Mouse (Mus musculus) brain, adult 2 months (tissue): ENCODE results near the gene Numbl.
"Not testable (repeated sequence)": the region's sequence is repeated elsewhere in the genome, so short reads cannot be mapped to it uniquely, and the experiment has no call there.

Experiments used
- DNase-seq: peaks from one replicate; pipeline ENCODE4 v3.0.0; 2011; ENCODE audit warnings: low read depth, low spot score

The Numbl gene

DNA sequence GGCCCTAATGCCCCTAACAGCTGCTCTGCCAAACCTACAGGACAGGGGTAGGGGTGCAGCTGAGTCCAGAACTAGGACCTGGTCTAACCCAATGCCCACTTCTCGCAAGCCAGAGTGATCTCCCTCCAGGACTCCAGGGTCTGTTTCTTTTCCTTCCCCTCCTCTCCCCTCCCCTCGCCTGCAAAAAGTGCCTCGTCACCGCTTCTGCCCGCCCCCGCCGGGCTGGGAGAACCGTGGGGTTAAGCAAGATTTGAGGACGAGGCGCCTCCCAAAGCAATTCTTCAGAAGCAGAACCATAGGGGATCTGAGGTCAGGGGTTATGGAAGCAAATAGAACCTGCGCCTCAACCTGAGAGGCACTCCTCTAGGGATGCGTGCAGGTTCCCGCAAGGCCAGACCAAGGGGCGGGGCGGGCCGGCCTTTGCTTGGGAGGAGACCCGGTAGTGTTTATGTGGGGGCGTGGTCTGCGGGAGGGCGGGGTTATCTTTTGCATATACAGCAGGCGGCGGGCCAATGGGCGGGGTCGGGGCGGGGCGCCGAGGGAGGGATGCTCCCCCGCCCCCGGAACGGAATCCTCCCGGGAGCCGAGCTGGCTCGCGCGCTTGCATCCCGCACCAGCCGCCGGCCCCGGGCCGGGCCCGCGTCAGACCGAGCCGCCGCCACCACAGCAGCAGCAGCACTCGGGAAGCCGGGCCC, at the start of gene Numbl:
TSS of gene Numbl (plus strand) at position 229 of the 695 bp plus-strand sequence.
- peak; percentile 96 for DNase-seq

DNA sequence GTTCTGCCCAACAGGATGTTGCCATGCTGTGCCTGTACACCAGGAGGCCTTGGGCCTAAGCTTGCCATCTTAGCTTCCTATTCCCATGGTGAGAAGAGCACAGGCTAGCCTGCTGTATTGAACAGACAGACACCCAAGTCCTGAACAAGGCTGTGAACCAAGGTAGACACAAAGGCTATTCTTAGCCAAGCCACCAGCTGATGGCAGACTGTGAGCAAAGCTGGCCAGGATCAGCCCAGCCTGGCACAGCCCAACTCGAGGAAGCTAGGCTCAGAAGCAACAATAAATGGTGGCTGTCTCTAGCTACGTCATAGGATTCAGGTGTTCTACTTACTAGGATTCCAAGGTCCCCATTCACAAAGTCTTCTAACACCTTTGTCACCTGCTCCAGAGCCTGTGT, 45.6 kb upstream of the Numbl start:
- DNase-seq = no peak

DNA sequence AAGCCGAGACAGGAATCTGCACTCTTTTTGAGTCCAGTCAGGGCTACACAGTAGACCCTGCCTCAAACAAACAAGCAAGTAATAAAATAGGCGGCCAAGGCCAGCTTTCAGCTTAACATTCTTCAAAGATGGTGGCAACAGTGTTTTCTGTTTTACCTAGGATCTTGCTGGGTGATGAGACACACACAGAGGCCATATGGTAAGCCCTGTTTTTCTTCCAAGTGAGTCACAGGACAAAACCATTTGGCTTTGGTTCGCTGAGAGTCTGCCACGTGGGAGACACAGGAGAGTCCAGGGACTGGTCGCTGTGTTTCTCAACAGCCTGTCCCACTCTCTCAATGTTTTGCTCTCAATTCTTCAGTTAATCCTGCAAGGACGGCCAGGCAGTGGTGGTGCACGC, 39.6 kb upstream of the Numbl start:
- DNase-seq = peak; percentile 94

DNA sequence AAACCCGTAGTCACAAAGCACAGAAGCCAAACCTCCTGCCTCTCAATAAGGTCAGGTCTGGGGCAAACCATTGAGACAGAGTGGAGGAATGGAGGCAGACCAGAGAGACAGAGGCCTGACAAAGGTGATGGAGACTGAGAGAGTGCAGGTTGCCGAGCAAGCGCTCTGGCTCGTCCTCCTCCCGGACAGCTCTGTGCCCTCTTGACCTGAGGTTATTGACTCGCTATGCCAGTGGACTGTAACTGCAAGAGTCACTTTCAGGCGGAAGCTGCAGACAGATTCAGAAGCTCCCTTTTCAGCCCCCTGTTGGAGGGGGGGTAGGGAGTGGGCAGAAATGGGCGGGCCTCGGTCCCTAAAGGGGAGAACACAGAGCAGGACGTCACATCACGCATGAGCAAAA, 38.3 kb upstream of the Numbl start:
- no peak for DNase-seq

DNA sequence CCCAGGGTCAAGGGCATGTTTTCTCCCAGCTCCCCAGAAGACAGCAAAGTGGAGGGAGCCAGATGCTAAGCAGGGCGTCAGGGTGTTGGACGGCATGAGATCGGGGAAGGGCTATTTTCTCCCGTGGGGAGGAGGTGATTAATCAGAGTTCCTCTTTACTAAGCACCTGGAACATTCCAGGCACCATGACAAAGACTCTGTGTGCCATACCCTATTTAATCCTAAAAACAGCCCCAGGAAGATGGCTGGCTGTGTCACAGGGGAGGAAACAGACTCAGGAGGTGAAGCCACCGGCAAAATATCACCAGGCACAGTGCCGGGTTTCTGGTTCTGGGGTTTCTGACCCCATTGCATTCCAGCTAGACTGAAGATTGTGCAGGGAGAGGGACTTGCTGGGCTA, 36.3 kb upstream of the Numbl start:
- DNase-seq = no peak

DNA sequence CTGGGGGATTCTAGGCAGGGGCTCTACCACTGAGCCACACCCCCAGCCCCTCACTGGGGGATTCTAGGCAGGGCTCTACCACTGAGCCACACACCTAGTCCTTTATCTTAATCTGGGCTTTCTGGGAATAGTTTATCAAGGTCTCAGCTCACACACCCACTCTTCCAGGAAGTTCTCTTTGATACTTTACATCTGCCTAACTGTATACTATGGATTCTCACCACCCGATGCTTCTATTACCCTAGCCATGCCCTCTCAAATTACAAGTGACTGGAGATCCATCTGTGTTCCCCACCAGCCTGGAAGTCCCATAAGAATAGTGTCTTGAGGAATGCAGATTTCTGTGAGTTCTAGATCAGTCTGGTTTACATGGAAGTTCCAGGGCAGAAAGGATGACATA, 35.7 kb upstream of the Numbl start:
- no peak for DNase-seq

DNA sequence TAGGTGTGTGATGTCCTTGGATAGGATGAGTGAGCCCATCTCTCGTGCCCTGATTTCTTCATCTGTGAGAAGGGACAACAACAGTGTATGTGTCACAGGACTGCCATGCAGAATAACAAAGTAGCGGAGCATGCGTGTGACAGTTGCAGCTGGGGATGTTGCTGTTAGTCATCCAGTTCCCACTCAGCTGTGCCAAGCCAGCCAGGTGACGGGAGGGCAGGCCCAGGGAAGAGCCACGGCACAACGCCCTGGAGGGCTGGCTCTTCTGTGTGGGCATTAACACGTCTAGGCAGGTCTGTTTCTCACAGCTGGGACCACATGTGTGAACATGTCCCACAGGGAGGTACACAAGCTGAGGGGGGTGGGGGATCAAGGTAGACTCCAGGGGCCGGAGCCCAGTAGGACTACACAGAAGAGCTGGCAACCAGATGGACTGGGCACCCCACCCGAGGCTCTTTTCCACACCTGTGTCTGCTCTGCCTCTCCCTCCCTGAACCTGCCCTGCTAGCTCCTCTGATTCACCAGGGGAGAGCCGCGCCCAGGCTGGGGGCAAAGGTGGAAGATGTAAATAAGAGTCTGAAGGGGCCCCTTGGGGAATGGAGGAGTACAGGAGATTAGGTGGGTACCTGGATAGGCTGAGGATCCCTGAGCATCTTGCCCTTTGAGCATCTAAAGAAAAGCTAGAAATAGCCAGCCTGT, 33.2 kb upstream of the Numbl start:
- peak; percentile 84 for DNase-seq

DNA sequence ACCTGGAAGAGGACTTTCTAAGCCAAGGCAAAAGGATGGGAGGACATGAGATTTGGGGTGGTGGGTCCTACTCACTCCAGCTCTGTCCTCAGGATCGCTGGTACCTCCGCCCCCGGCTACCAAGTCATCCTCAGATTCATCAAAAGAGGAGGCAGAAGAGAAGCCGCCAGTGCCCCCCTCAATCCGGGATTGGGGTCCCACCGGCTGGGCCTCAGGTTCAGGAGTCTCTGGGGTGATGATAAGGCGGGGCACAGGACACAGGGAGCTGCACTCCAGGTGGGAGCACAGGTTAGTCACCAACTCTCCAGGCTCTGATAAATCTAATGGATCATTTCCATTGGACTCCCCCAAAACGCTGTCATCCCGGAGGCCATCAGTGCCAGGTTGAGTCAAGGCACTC, 31.0 kb upstream of the Numbl start:
- no peak for DNase-seq

DNA sequence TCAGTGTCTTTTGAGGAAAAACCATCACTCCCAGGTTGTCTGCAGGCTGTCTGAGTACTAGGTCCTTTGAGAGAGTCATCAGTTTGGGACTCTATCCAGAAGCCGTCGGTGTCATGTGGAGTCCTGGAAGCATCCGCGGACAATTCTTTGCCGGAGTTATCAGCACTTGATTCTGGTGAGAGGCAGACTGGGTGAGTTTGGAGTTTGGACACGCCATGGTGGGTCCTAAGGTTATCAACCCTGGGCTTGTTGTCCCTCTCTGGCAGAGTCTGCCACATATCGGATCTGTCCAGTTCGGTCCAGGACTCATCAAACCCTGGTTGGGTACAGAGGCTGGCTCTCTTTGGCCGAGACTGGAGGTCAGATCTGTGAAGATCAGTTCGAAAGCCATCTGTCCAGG, 30.6 kb upstream of the Numbl start:
- DNase-seq = peak; percentile 69

DNA sequence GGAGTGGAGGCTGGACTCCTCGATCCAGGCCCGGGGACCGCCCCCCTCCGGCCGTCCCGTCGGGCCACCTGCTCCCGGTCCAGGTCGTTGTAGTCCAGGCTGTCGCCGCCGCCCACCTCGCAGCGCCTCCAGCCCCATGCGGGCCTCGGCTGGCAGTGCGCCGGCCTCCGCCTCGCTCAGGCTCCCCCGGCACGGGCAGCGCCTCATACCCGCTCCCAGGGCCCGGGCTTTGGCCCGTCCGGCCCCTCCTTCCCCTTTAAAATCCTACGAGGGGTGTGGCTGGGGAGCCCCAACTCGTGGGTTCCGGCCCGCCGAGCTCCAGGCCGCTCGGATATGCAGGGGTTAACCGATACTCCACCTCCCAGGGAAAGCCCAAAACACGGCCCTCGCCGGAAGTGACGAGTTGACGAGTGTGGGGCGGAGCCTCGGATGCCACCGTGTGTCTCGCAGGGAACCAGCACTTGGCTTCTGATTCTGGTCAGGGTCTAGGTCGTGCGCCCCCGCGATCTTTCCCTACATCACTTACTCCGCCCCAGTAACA, 29.9 kb upstream of the Numbl start, which contains the start of gene Itpkc:
TSS of gene Itpkc (minus strand) at position 381 of the 541 bp plus-strand sequence.
- peak; percentile 98 for DNase-seq

DNA sequence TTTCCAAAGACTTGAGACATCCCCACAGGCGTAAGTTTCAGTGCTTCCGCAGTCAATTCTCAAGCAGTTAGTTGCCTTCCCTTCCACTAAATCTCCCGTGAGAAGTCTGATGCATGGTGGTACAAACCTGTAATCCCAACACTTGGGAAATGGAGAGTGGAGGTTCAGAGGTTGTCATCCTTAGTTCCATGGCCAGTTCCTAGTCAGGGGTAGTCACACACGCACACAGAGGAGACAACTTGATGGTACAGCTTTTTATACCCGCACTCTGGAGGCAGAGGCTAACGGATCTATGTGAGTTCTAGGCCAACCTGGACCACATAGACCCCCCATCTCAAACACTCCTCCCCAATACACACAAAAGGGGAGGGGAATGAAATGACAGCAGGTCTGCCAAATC, 29.4 kb upstream of the Numbl start:
- no peak for DNase-seq

DNA sequence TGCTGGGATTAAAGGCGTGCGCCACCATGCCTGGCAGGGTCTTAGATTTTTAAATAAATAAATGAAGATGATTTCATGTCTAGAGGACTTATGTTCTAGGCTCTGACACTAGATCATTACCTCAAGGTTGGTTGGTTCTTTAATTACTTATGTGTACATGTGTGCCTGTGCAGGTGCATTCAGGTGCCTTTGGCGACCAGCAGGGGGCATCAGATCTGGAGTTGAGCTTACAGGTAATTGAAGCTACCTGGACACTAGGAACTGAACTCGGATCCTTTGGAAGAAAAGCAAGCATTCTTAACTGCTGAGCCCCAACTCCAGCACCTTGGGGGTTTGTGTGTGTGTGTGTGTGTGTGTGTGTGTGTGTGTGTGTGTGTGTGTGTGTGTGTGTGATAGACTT, 27.5 kb upstream of the Numbl start:
- DNase-seq = peak; percentile 31

DNA sequence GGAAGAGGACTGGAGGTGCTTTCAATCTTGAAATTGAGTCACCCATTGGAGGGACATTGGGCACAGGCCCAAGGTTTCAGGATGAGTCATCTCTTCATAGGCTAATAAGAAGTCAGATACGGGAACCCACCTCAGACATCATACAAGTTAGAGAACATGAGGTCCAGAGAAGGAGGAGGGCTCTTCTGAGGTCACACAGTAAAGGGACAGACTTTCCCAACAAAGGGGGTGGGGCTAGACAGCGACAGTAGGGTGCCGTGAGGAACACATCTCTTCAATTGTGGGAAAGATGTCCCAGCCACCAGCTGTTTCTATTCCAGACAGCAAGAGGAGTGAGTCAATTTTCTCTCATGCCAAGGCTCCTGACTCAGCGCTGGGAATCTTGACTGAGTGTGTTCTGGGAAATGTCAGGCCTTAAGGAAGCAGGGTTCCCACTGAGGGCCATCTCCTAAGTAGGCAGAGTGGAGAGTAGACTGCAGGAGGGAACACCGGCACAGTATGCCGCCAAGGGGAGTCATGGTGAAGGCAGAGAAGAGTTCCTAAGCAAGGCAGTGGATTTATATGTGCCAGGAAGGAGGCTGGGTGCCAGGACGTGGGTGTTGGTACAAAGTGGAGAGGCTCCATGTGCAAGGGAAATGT, 26.4 kb upstream of the Numbl start:
- peak; percentile 95 for DNase-seq

DNA sequence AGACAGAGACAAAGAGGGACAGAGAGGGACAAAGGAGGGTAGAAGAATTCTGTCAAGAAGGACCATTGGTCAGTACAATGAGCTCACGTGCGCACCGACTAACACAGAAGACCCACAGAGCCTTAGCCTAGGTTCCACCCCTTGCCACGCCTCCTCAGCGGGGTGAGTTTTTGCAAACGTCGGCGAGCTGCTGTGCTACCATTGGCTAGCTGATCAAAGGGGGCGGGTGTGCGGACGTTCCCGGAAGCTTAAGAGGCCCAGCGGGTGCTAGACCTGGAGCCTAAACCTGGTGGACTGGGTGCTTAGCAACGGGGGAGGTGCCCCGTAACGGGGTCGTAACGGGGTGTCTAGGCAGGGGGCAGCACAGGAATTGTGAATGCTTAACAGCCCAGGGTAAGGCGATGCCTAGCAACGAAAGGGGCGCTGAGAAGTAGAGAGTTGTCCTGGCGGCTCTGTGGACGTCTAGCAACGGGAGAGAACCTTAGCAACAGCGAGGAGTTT, 25.4 kb upstream of the Numbl start, which contains the start of gene Coq8b:
TSS of gene Coq8b (plus strand) at position 243 of the 501 bp plus-strand sequence.
- peak; percentile 98 for DNase-seq

DNA sequence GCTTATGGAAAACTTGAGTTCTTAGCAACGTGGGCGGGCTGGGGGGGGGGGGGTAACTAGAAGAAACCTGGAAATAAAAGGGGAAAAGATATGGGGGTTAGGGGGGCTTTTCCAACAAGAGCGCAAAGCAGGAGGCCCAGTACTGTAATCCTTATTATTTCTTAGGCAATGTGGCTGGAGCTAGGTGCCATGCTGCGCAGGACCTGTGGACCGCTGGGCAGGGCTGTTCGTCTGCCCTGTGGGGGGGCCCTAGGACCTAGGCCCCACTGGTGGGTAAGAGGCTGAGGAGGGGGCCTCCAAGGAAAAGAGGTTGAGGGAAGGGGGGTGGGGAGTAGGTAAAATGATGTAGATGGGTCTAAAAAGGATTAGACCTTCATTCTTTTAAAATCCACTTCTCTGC, 24.9 kb upstream of the Numbl start:
- DNase-seq = no peak

DNA sequence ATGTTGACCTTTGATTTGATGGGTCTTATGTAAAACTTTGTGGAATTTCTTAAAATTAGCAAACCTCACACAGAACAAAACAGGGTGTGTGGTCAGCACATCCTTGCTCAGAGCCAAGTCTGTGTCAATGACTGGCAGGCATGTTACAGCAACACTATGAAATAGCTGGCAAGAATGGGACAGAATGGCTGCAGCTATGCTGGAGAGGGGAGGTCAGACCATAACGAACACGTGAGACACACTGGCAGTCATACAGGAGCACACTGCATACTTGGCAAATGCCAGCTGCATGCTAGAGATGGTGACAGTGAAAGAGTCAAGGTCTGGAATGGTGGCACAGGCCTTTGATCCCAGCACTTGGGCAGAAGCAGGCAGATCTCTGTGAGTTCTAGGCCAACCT, 22.5 kb upstream of the Numbl start:
- DNase-seq = no peak

DNA sequence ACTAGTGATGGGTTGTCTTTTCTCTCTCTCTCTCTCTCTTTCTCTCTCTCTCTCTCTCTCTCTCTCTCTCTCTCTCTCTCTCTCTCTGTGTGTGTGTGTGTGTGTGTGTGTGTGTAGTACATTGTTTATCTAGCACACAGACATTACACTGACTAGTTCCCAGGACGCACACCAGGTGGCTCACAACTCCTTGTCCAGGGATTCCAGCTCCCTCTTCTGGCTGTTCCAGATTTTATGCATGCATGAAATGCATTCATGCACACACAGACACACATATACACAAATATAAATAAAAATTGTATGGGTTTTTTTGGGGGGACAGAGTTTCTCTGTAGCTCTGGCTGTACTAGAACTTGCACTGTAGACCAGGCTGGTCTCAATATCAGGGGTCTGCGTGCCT, 20.7 kb upstream of the Numbl start:
- DNase-seq = no peak

DNA sequence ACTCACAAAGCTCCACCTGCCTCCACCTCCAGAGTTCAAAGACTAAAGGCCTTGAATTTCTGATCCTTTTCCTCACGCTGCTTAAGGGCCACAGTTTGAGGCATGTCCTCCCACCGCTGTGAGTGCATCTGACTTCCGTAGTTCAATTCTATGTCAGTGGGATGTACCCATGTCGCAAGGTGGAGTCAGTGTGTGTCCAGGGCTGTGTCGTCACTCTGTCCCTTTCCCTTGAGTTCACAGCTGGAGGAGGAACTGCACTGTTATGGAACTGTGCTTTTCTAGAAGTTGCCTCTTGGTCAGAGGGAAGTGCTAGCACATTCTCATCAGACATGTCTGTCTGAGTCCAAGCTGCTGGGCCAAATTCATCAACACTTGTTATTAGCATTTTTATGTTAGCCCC, 19.7 kb upstream of the Numbl start:
- DNase-seq = no peak

DNA sequence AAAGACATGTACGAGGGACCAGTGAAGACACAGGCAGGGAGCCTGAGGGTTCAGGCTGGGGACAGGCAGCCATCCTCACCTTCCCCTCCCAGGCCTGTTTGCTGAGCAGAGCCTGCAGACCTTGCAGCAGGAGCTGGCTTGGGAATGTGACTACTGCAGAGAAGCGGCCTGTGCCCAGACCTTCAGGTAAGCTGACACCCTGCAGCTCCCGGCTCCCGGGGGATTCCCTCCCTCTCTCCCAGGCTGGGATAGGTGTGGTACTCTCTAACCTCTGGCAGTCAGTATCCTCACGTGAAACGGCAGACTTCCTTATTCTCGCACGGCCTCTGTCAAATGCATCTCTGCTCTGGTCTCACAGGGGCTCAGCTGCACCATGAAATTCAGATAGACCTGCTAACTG, 15.0 kb upstream of the Numbl start:
- DNase-seq = no peak

DNA sequence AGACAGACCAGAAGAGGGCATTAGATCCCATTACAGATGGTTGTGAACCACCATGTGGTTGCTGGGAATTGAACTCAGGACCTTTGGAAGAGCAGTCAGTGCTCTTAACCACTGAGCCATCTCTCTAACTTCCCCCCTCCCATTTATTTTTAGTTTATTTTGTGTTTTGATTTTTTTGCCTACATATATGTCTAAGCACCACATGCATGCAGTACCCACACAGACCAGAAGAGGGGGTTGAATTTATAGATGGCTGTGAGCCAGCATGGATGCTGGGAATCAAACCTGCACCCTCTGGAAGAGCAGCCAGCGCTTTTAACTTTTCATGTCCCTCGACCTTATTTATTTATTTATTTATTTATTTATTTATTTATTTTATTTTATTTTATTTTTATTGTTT, 14.1 kb upstream of the Numbl start:
- not testable (repeated sequence) for DNase-seq

DNA sequence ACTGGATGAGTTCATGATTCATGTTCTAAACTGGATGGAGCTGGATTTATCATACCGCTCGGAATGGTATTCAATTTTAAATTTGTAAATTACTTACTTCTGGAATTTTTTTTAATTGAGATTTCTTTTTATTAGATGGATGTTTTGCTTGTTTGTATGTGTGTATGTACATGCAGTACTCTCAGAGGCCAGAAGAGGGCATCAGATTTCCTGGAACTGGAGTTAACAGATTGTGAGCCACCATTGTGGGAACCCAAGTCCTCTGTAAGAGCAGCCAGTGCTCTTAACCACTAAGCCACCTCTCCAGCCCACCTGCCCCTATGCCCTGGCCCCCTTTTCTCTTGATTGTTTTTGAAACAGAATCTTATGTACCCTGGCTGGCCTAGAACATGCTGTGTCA, 9.1 kb upstream of the Numbl start:
- peak; percentile 56 for DNase-seq

DNA sequence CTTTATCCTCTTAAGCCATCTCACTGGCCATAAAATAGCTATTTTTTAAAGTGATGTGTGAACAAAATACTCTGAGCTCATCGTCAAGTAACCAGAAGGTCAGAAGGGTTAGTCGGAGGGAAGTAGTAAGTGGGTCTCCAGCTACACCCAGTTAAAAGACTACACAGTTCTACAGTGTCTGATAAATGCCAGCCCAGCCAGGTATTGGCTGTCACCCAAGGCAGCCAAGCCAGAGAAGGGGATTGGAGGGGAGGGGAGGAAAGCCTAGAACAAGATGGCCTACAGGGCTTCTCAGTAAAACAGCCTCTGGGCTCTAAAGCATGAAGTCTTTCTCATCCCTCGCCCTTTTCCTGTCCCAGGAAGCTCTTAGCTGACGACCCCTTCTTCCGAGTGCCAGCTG, 8.3 kb upstream of the Numbl start:
- no peak for DNase-seq
